Mouse (Mus musculus) erythroblast, embryonic 14.5 days (primary cell): Measurements from ENCODE around the gene Zc3h7b.

ENCODE experiments used
- GATA1 ChIP-seq: IDR thresholded peaks from 2 replicates; pipeline ENCODE4 v1.6.1; 2012; ENCODE audit warnings: low read length, inconsistent platforms, mixed read lengths
- TAL1 ChIP-seq: IDR thresholded peaks from 3 replicates; pipeline ENCODE4 v1.6.1; 2012; ENCODE audit warnings: low read length, inconsistent platforms, mixed read lengths

DNA sequence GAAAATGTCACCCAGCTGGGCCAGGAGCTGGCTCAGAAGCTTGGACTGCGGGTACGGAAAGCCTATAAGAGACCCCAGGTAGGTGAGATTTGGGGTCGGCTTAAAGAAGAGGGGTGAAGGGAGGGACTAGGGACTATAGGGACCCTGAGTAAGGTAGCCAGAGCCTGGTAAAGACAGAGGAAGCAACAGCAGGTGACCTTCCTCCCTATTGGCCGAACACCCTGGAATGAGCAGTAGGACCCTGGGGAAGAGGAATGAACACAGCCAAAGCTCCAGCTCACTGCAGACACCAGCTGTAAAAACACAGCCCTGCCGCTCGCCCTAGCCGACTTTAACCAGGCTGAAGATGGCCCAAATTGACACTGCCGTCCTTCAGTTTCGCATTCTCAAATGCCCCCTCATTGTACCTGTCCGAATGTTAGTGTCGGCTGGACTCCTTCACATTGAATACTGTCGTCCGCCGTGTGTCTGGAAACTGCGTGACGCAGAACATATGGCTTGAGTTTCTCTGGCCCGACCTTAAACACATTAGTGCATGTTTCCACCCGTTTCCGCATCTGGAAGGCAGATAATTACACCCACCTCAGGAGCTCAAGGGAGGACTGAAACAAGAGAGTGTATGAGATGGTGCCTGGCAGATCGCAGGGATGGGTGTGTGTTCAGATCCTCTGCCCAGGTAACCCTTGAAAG, 27.7 kb downstream of the Zc3h7b start:
- TF ChIP-seq GATA1 (no peak), TAL1 (no peak)
